Mouse (Mus musculus) ES-E14 (cell line): ENCODE measurements around the gene Myd88.
"Not testable (repeated sequence)": the region's sequence is repeated elsewhere in the genome, so short reads cannot be mapped to it uniquely, and the experiment has no call there.

Source experiments
- CHD2 ChIP-seq: IDR thresholded peaks from 2 replicates; pipeline ENCODE4 v1.6.1; 2014; ENCODE audit warnings: mild to moderate bottlenecking, low read depth, low read length, inconsistent platforms
- HCFC1 ChIP-seq: IDR thresholded peaks from 2 replicates; pipeline ENCODE4 v1.6.1; 2012; ENCODE audit warnings: low read length, inconsistent platforms, borderline replicate concordance; ENCODE audit not compliant: insufficient read depth
- MAFK ChIP-seq: IDR thresholded peaks from 2 replicates; pipeline ENCODE4 v1.6.1; 2014; ENCODE audit warnings: mild to moderate bottlenecking, low read depth, low read length, inconsistent platforms; ENCODE audit not compliant: insufficient read depth
- ZC3H11A ChIP-seq: IDR thresholded peaks from 2 replicates; pipeline ENCODE4 v1.6.1; 2012; ENCODE audit warnings: low read depth, mild to moderate bottlenecking, inconsistent platforms, low read length, borderline replicate concordance
- ZNF384 ChIP-seq: IDR thresholded peaks from 2 replicates; pipeline ENCODE4 v1.6.1; 2012; ENCODE audit warnings: low read depth, low read length, inconsistent platforms

DNA sequence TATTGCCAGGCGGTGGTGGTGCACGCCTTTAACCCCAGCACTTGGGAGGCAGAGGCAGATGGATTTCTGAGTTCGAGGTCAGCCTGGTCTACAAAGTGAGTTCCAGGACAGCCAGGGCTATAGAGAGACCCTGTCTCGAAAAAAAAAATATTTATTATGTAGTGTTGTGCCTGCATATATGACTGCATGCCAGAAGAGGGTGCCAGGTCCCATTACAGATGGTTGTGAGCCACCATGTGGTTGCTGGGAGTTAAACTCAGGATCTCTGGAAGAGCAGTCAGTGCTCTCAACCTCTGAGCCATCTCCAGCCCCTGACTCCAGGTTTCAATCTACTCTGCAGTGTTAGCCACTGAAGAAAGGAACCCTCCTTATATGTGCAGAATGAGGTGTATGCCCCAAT, 29.6 kb upstream of the Myd88 start:
- TF ChIP-seq MAFK, CHD2, ZC3H11A, ZNF384, HCFC1: not testable (repeated sequence)
